Mouse (Mus musculus) liver (tissue): ENCODE measurements at regions not wholly inside any gene's neighbourhood (a gene's known extent, or its start where the extent isn't known, plus 50 kb on each side); places are given as distances from the start of the nearest gene placed in this dataset.
A peak's percentile ranks its signal among the peaks of the same experiment; 100 is the strongest.
"Not testable (repeated sequence)": the region's sequence is repeated elsewhere in the genome, so short reads cannot be mapped to it uniquely, and the experiment has no call there.

Experiments used
- DNase-seq: peaks from one replicate; pipeline ENCODE4 v3.0.0-alpha.2; 2020; ENCODE audit warnings: mixed read lengths

DNA sequence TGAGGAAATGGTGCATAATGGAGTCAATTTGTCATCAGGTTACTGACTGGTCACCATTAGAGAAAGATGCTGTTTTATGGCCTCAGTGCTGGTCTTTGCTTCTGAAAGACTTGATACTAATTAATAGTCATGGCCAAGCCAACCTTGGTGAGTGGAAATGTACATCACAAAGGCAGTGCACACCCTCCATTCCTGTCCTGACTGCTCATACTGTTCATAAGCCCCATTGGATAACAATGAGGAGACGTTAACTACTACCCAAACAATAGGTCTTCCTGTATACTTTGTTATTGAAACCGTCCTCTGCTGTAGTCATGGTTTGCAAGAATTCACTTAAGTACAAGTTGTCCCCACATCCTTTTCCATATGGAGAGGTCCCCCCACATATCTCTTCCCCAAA is 605.8 kb upstream of the Slc35b3 start:
- no peak for DNase-seq

GRCm38 (mm10) chr13:39537724-39538440 is 577.2 kb upstream of the Slc35b3 start:
- no peak for DNase-seq

DNA sequence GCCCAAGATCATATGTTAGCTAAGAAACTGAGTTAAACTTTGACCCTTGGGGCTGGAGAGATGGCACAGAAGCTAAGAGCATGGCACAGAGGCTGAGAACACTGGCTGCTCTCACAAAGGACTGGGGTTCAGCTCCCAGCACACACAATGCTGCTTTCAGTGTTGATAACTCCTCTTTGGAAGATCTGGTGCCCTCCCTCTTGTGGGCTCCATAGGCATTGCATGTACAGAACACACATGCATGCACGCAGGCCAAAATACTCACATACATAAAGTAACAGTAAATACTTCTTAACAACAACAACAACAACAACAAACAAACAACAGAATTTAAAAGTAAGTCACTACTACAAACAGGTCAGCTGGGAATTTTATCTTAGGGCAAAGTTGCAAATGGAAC is 565.8 kb upstream of the Slc35b3 start:
- DNase-seq, result no peak

DNA sequence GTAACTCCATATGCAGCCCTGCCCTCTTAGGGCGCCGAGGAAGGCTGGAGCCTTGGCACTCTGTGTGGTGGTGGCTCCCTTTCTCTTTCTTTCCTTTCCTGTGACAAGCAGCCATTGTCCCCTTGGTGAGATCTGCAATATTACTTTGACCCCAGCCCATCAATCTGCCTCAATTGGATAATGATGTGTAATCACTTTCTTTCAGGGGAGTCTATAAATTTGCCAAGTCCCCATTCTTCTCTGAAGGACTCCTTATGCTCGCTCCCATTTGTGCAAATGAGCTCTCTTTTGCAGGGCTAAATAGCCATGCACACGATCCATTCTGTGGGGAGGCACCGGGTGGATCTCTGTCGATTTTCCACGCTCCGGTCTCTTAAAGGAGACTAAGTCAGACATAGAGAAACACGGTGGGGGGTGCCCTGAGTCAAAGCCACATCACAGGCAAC is 563.2 kb upstream of the Slc35b3 start:
- DNase-seq, result no peak

GRCm38 (mm10) chr13:39523246-39523850 is 562.7 kb upstream of the Slc35b3 start:
- DNase-seq, result no peak

DNA sequence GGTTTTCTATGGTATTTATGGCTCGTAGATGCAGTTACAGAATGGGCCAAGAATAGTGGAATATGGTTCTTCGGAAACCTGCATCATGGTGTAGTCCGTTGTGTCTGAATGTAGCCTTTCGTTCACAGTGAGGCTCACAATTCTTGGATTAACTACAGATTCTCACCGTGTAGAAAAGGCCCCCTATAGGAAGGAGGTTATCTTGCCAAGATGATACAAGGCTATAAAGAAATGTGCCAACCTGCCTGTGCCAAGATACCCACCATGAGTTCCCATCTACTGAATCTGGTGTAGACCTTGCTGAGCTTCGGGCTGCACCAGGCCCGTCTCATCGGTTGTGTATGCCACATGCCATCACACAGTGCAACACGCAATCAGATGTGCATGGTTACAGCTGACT is 560.2 kb upstream of the Slc35b3 start:
- no peak for DNase-seq

DNA sequence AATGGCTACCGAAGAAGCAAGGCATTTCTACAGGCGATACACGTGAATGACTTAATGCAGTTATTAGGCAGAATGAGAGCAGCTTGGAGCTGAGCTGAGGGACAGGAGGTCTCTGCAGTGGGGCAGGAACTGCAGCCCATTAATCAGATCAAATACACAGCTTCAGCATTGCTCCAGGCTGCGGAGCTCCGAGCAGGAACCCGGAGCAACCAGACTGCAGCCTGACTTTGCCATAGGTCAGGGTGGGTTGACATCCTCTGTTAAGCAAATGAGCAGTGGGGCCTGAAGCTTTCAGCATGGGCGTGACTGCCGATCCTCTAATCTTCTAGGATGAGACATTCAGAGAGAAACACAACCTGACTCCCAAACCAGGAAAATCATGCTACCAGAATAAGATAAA is 555.4 kb upstream of the Slc35b3 start:
- no peak for DNase-seq

- DNase-seq, result no peak
These were observed 529.1 kb upstream of the Slc35b3 start for GRCm38 (mm10) chr13:39489806-39490205.

- no peak for DNase-seq
These were observed 511.9 kb upstream of the Slc35b3 start for GRCm38 (mm10) chr13:39472621-39473020.

- no peak for DNase-seq
These were observed 481.1 kb upstream of the Slc35b3 start for GRCm38 (mm10) chr13:39441799-39442198.

GRCm38 (mm10) chr13:39440907-39441306 is 480.2 kb upstream of the Slc35b3 start:
- peak; percentile 41 for DNase-seq

GRCm38 (mm10) chr13:39440336-39440735 is 479.7 kb upstream of the Slc35b3 start:
- DNase-seq, result no peak

DNA sequence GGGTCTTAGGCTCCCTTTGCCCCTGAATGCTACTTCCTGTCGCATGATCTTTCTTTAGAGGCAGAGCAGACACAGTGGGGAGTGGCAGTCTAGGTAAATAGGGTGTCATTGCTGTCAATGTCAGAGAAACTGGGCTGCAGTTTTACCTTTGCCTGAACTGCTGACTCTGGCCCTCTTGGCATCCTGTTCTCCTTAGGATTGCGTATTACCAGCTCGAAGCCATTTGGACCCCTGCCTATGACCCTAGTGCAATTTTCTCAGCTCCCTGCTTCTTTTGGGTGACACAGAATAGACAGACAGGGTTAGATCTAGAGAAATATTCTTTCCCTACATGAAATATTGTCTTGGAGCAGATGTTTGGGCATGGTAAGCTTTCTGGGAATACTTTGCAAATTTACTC is 467.3 kb upstream of the Slc35b3 start:
- no peak for DNase-seq

DNA sequence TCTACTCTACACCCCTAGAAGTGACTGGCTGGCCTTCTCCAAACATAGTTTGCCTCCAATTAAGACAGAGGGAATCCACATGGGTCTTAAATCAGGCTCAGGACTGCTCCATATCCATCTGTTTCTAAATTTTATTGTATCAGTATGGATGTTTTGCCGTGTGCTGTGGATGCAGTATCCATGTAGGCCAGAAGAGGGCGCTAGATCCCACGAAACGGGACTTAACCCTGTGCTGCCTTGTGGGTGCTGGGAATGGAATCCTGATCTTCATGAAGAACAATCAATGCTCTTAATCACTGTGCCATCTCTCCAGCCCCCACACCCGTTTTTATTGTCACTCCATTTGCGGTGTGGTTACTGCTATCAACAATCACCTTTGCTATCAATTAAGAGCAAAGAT is 465.3 kb upstream of the Slc35b3 start:
- no peak for DNase-seq

DNA sequence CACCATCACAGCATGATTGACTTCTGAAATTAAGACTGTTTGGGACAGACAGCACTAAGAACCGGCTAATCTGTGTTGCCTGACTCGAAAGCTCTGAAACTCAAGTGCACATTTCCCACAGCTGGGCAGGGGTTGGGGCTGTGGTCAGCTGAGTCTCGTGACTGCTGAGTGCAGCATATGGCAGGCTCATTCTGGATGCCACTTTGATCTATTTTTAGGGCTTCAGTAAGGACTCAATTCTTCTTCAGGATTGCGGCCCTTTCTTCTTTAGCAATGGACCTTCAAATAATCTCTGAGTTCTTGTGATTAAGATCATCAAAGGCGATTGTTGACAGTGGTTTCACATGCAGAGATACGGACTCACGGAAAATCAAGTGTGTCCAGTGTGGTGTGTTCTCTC is 457.5 kb upstream of the Slc35b3 start:
- no peak for DNase-seq

GRCm38 (mm10) chr13:39411471-39412251 is 451.0 kb upstream of the Slc35b3 start:
- DNase-seq, result no peak

DNA sequence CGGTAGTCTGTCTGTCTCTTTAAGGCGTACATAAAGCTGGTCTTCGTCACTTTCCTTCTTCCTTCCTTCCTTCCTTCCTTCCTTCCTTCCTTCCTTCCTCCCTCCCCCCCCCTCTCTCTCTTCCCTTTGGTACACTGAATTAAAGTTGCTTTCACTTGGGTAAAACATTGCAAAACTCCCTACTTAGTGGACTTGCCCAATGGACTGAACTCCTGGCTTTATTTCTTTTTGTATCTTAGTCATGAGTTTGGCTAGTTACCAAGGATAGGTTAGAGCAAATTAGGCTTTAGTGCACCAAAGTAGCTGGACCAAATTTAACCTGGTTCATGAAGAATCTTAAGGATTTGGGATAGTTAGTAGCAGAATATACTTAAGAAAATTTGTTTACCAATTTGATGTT is 431.9 kb upstream of the Slc35b3 start:
- DNase-seq, result no peak

DNA sequence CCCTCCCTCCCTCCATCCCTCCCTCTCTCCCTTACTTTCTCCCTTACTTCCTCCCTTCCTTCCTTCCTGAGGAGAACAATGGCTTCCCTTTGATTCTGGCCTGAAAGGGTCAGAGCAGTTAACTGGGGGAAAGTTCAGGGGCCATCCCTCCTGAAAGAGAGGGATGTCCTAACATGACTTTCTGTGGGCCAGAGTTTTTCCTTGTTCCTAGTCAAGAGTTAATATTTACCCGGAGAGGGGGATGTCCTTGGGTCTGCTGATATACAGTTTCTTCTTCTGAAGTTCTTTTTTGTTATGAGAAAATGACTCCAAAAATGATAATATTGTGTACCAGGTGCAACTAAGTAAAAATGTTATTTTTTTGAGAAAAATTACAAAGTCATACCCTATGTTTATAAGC is 431.5 kb upstream of the Slc35b3 start:
- not testable (repeated sequence) for DNase-seq

DNA sequence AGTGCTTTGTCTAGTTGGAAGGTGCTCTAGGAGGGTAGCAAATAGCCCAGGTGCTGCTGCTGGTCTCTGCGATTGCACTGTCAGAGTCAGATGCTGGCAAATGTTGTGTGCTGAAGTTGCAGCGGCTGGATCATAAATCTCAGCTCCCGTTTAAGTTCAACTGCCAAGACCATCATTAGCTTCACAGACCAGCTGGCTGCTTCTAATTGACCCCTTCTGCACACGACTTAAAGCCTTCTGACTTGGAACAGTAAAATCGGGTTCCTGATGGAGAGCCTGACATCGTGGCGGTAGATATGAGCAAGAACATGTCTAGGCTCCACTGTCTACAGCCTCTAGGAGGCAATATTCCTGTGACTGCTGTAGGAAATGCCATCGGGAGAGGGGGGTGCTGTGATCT is 416.0 kb upstream of the Slc35b3 start:
- no peak for DNase-seq

- DNase-seq, result no peak
These were observed 415.6 kb upstream of the Slc35b3 start for GRCm38 (mm10) chr13:39376269-39376668.

GRCm38 (mm10) chr13:39372565-39372964 is 411.9 kb upstream of the Slc35b3 start:
- DNase-seq, result no peak

DNA sequence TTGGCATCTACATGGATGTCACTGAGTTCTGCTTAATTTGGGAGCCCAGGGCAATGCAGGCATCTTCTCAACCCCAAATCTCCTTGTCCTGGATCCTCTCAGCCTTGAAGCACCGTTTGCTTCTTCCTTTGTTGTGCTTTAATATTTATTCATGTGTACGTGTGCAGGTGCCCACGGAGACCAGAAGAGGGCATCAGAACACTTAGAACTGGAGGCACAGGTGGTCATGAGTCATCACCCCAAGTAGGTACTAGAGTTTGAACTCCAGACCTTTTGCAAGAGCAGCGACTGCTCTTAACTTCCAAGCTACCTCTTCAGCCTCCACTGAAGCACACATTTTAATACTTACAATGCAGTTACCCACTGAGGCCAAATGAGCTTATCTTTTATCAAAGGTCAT is 403.0 kb upstream of the Slc35b3 start:
- DNase-seq, result no peak

GRCm38 (mm10) chr13:39362536-39362935 is 401.9 kb upstream of the Slc35b3 start:
- no peak for DNase-seq

GRCm38 (mm10) chr13:39351606-39352005 is 390.9 kb upstream of the Slc35b3 start:
- DNase-seq, result no peak
